Mouse (Mus musculus) thymus, adult 2 months (tissue): ENCODE results near the gene Samd4b.

ENCODE experiments used
- CTCF ChIP-seq: fragments of 200-500 bp; IDR thresholded peaks from 2 replicates; pipeline ENCODE4 v1.5.1; 2012; ENCODE audit warnings: mild to moderate bottlenecking, control low read depth, low read length, moderate library complexity, borderline replicate concordance; ENCODE audit not compliant: control insufficient read depth, poor library complexity, insufficient read depth; ENCODE audit errors: extremely low read depth
- POLR2A ChIP-seq: fragments of 200-500 bp; IDR thresholded peaks from 2 replicates; pipeline ENCODE4 v1.6.1; 2012; ENCODE audit warnings: mild to moderate bottlenecking, low read length, control low read depth, moderate library complexity; ENCODE audit not compliant: control insufficient read depth, poor library complexity, insufficient read depth; ENCODE audit errors: extremely low read depth

DNA sequence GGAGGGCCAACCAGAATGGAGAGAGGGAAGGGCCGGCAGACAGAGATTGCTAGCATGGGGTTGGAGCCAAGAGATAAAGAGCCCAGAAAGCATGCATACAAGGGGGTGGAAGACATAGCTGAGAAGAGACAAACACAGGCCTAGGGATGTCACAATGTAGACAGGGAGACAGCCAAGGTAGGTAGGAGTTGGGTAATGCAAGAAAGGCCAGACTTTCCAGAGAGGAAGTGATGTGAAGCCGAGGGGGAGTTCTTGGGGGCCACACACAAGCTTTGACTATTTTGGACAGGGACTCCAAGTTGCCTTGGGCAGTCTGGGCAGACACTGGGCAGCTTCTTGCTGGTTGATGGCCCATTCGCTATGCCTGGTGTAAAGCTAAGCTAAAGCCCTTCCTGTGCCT lies 196.0 kb downstream of the Samd4b start:
- TF ChIP-seq CTCF (no peak), POLR2A (no peak)
